8 mouse cellular contexts compared by ENCODE assay signal in genomic region chr2:112367222-112367621, GRCm38 (mm10). TPM values are rescaled to one million over a fixed set of nuclear protein-coding genes. Genes with fewer than 3 reads are reported as not detected.
DNase-seq lines count a peak whose midpoint lies in the region; ATAC-seq and TF ChIP-seq lines count a peak whose summit lies in the region.

No protein-coding gene starts in this region.

- DNase-seq in heart, embryonic 10.5 days (ENCODE audit: low spot score): no peak
- no peak for DNase-seq in heart, postnatal 10 days
- no peak for DNase-seq in CH12.LX (ENCODE audit: extremely low read depth)
- DNase-seq in hindbrain, postnatal 0 days (ENCODE audit: low spot score): no peak
- DNase-seq in ovary, postnatal 36 days (ENCODE audit: low spot score): no peak
- DNase-seq in spleen, postnatal 36 days (ENCODE audit: low spot score in 2 of 2): no peak

- H3K79me2 ChIP-seq in CH12.LX (replicated peaks; ENCODE audit: control insufficient read depth, extremely low read depth, insufficient read depth, poor library complexity, severe bottlenecking): peaks cover 17% of the 10 kb centered on the region

- intact Hi-C loops in heart, postnatal 10 days (cut with DNase I): loop anchor here (2.0 kb wide), 1 partner anchor 106 kb away; the partner anchor contains the start of gene Nop10

- peak overlapping the region; percentile 89 for H3K4me3 ChIP-seq in heart, embryonic 10.5 days
- peak overlapping the region; percentile 78 to 89 (median 82) for H3K4me3 ChIP-seq in CH12.LX (replicated peaks in 1 of 3; ENCODE audit: low read depth in 2 of 3, low read length in 2 of 3, poor library complexity in 1 of 3)
- H3K4me3 ChIP-seq in embryonic facial prominence, embryonic 13.5 days: peak overlapping the region; percentile 95
- peak overlapping the region; percentile 70 for H3K4me3 ChIP-seq in hindbrain, postnatal 0 days (ENCODE audit: low read length)
- peak overlapping the region; percentile 70 for H3K4me3 ChIP-seq in midbrain, embryonic 12.5 days

- dilution Hi-C loops in CH12.LX (cut with MboI; ENCODE audit: extremely low pct_ligation_motif_present, extremely low pct_unique_long_range_greater_than_20kb, low sequenced_read_pairs): no loop called here

- TF ChIP-seq CTCF in CH12.LX (conservative IDR thresholded peaks at IDR 0.05 in 1 of 2, IDR thresholded peaks at IDR 0.05 in 1 of 2; ENCODE audit: low read depth in 2 of 2, low read length in 2 of 2): no peak
- no peak for TF ChIP-seq CTCF in hindbrain, postnatal 0 days (IDR thresholded peaks at IDR 0.05; ENCODE audit: low read depth)

- peaks cover 13% of the 10 kb centered on the region for H3K4me1 ChIP-seq in heart, embryonic 10.5 days
- H3K4me1 ChIP-seq in CH12.LX (ENCODE audit: control insufficient read depth in 1 of 2, insufficient read depth in 2 of 2): peaks cover 0 to 20% of the 10 kb centered on the region in 2 experiments; a peak in 2 of 4 replicates
- H3K4me1 ChIP-seq in embryonic facial prominence, embryonic 13.5 days: peaks cover 13% of the 10 kb centered on the region
- H3K4me1 ChIP-seq in hindbrain, postnatal 0 days (ENCODE audit: insufficient read depth, low read length): peaks cover 8% of the 10 kb centered on the region; the same call in 1 of the 2 replicates
- H3K4me1 ChIP-seq in midbrain, embryonic 12.5 days: peaks cover 13% of the 10 kb centered on the region

- H3K4me2 ChIP-seq in CH12.LX (ENCODE audit: insufficient read depth, low read depth, poor library complexity, severe bottlenecking): peak overlapping the region; percentile 86
- H3K4me2 ChIP-seq in embryonic facial prominence, embryonic 13.5 days: peak overlapping the region; percentile 89
- H3K4me2 ChIP-seq in hindbrain, postnatal 0 days (ENCODE audit: low read depth, low read length): peak overlapping the region; percentile 88
- peak overlapping the region; percentile 82 for H3K4me2 ChIP-seq in midbrain, embryonic 12.5 days (replicated peaks)

- ATAC-seq in embryonic facial prominence, embryonic 13.5 days (ENCODE audit: insufficient number of reproducible peaks, insufficient read depth, low FRiP score, low TSS enrichment, low read depth): no peak
- ATAC-seq in hindbrain, postnatal 0 days: peak; percentile 43
- ATAC-seq in midbrain, embryonic 12.5 days (ENCODE audit: low FRiP score, low read depth): peak; percentile 36; the same call in 1 of the 2 replicates

- TF ChIP-seq EP300 in CH12.LX (IDR thresholded peaks at IDR 0.05; ENCODE audit: low read length): no peak

- TF ChIP-seq POLR2A in CH12.LX (IDR thresholded peaks at IDR 0.05; ENCODE audit: low read depth, low read length): no peak

- H3K9me3 ChIP-seq in heart, embryonic 10.5 days: no peaks in the 10 kb centered on the region
- H3K9me3 ChIP-seq in CH12.LX (replicated peaks; ENCODE audit: low read length): no peaks in the 10 kb centered on the region
- H3K9me3 ChIP-seq in embryonic facial prominence, embryonic 13.5 days: no peaks in the 10 kb centered on the region
- no peaks in the 10 kb centered on the region for H3K9me3 ChIP-seq in hindbrain, postnatal 0 days (ENCODE audit: low read length)
- no peaks in the 10 kb centered on the region for H3K9me3 ChIP-seq in midbrain, embryonic 12.5 days

- H3K9ac ChIP-seq in CH12.LX (ENCODE audit: insufficient read depth, low read depth): peak overlapping the region; percentile 87
- H3K9ac ChIP-seq in embryonic facial prominence, embryonic 13.5 days: peak overlapping the region; percentile 87
- H3K9ac ChIP-seq in hindbrain, postnatal 0 days (replicated peaks; ENCODE audit: low read length): peak overlapping the region; percentile 72
- H3K9ac ChIP-seq in midbrain, embryonic 12.5 days (replicated peaks): peak overlapping the region; percentile 75

- no peaks in the 10 kb centered on the region for H3K27me3 ChIP-seq in heart, embryonic 10.5 days (ENCODE audit: insufficient read depth, poor library complexity, severe bottlenecking)
- H3K27me3 ChIP-seq in CH12.LX (replicated peaks): no peaks in the 10 kb centered on the region
- no peaks in the 10 kb centered on the region for H3K27me3 ChIP-seq in embryonic facial prominence, embryonic 13.5 days
- no peaks in the 10 kb centered on the region for H3K27me3 ChIP-seq in hindbrain, postnatal 0 days (ENCODE audit: insufficient read depth, low read length)
- H3K27me3 ChIP-seq in midbrain, embryonic 12.5 days: no peaks in the 10 kb centered on the region

- peaks cover 28% of the 10 kb centered on the region for H3K36me3 ChIP-seq in heart, embryonic 10.5 days
- peaks cover 18 to 38% of the 10 kb centered on the region in 2 experiments for H3K36me3 ChIP-seq in CH12.LX (replicated peaks in 1 of 2; ENCODE audit: control insufficient read depth in 1 of 2, insufficient read depth in 1 of 2, low read length in 1 of 2)
- H3K36me3 ChIP-seq in embryonic facial prominence, embryonic 13.5 days: peaks cover 27% of the 10 kb centered on the region
- peaks cover 16% of the 10 kb centered on the region for H3K36me3 ChIP-seq in hindbrain, postnatal 0 days (ENCODE audit: insufficient read depth, low read length)
- peaks cover 25% of the 10 kb centered on the region for H3K36me3 ChIP-seq in midbrain, embryonic 12.5 days

- 19% methylated on average over 15 of the region's 15 CpGs for WGBS in heart, embryonic 10.5 days
- 16% methylated on average over 15 of the region's 15 CpGs for WGBS in embryonic facial prominence, embryonic 13.5 days
- WGBS in hindbrain, postnatal 0 days: 20% methylated on average over 15 of the region's 15 CpGs
- WGBS in midbrain, embryonic 12.5 days: 23% methylated on average over 15 of the region's 15 CpGs

- in situ Hi-C loops in CH12.LX (cut with MboI; ENCODE audit: low pct_ligation_motif_present, low pct_unique_long_range_greater_than_20kb, low sequenced_read_pairs): loop anchor here (10.0 kb wide), 1 partner anchor 102 kb away; the partner anchor contains the start of genes Gm21985, Nop10 and Slc12a6

- TF ChIP-seq RAD21 in CH12.LX (IDR thresholded peaks at IDR 0.05; ENCODE audit: low read depth, low read length): no peak

- peak overlapping the region; percentile 89 for H3K27ac ChIP-seq in heart, embryonic 10.5 days
- no peak overlapping the region for H3K27ac ChIP-seq in CH12.LX (ENCODE audit: insufficient read depth, low read depth)
- no peak overlapping the region; the same call in 1 of the 2 replicates for H3K27ac ChIP-seq in embryonic facial prominence, embryonic 13.5 days
- peak overlapping the region; percentile 89 for H3K27ac ChIP-seq in hindbrain, postnatal 0 days
- no peak overlapping the region for H3K27ac ChIP-seq in midbrain, embryonic 12.5 days (replicated peaks)

TF ChIP-seq in CH12.LX, 34 proteins besides CTCF, POLR2A, EP300 and RAD21:
- TF ChIP-seq SIN3A (IDR thresholded peaks at IDR 0.05; ENCODE audit: low read length): no peak
- TF ChIP-seq NELFE (IDR thresholded peaks at IDR 0.05; ENCODE audit: low read depth, low read length): no peak
- no peak for TF ChIP-seq ETS1 (conservative IDR thresholded peaks at IDR 0.05; ENCODE audit: low read depth, low read length)
- TF ChIP-seq NRF1 (IDR thresholded peaks at IDR 0.05; ENCODE audit: low read depth, low read length): no peak
- no peak for TF ChIP-seq USF2 (conservative IDR thresholded peaks at IDR 0.05; ENCODE audit: low read depth, low read length)
- TF ChIP-seq POLR2AphosphoS2 (IDR thresholded peaks at IDR 0.05; ENCODE audit: low read depth, low read length): no peak
- no peak for TF ChIP-seq RCOR1 (conservative IDR thresholded peaks at IDR 0.05; ENCODE audit: low read depth, low read length)
TF ChIP-seq in CH12.LX: peak in this region for 0.

RNA-seq across cellular contexts. Expression of gene Emc4, which starts 0.6 kb away (rescaled TPM):
- polyA plus RNA-seq in heart, embryonic 10.5 days (2016; fragmentation: Nextera tagmentation; extraction: Ambion mirVana): 114 and 134 TPM in 2 replicates
- 10 to 100 TPM; 66.9 to 71.3 TPM for total RNA-seq in heart, postnatal 10 days (2021)
- 108 and 117 TPM in 2 replicates for total RNA-seq in CH12.LX (2012; rRNA removed)
- total RNA-seq in CH12.LX (2014; rRNA removed): 81.3 and 86.8 TPM in 2 replicates
- 125 and 135 TPM in 2 replicates for polyA plus RNA-seq in CH12.LX (2012; ENCODE audit: insufficient read length, low read depth)
- 104 and 111 TPM in 2 replicates for polyA plus RNA-seq in embryonic facial prominence, embryonic 13.5 days (2015; fragmentation: Nextera tagmentation; extraction: Ambion mirVana)
- total RNA-seq in hindbrain, postnatal 0 days (2014; rRNA removed): 123 and 151 TPM in 2 replicates
- 239 and 246 TPM in 2 replicates for polyA plus RNA-seq in hindbrain, postnatal 0 days (2015; fragmentation: Nextera tagmentation; extraction: Ambion mirVana)
- polyA plus RNA-seq in midbrain, embryonic 12.5 days (2016; fragmentation: Nextera tagmentation; extraction: Ambion mirVana): 112 and 114 TPM in 2 replicates

RNA-seq across cellular contexts. Expression of gene Katnbl1, which starts 11.8 kb away (rescaled TPM):
- 27.4 and 36.6 TPM in 2 replicates for polyA plus RNA-seq in heart, embryonic 10.5 days (2016; fragmentation: Nextera tagmentation; extraction: Ambion mirVana)
- 10 to 100 TPM in 1 of 2 experiments, 1 to 10 TPM in 1; 9.4 to 10.8 TPM for total RNA-seq in heart, postnatal 10 days (2021)
- total RNA-seq in CH12.LX (2012; rRNA removed) (9.7 and 12.6 TPM in 2 replicates), CH12.LX (2014; rRNA removed) (39.8 and 47.1 TPM in 2 replicates)
- 20.1 TPM in 2 replicates for polyA plus RNA-seq in CH12.LX (2012; ENCODE audit: insufficient read length, low read depth)
- 46.6 and 47.7 TPM in 2 replicates for polyA plus RNA-seq in embryonic facial prominence, embryonic 13.5 days (2015; fragmentation: Nextera tagmentation; extraction: Ambion mirVana)
- 11.4 and 16.2 TPM in 2 replicates for total RNA-seq in hindbrain, postnatal 0 days (2014; rRNA removed)
- polyA plus RNA-seq in hindbrain, postnatal 0 days (2015; fragmentation: Nextera tagmentation; extraction: Ambion mirVana): 21.4 and 23.3 TPM in 2 replicates
- 43.5 and 44.2 TPM in 2 replicates for polyA plus RNA-seq in midbrain, embryonic 12.5 days (2016; fragmentation: Nextera tagmentation; extraction: Ambion mirVana)

Comparison
In these comparisons a context has a peak if more than half of its experiments do, and no peak if none do; other contexts are left out.
1. H3K27ac ChIP-seq: peak in heart, embryonic 10.5 days (single experiment) and hindbrain, postnatal 0 days (single experiment); none in CH12.LX (single experiment), embryonic facial prominence, embryonic 13.5 days (single experiment) and midbrain, embryonic 12.5 days (single experiment).
2. Peak in every context shown above with its lines, with median percentiles within 50 percentile points of each other: H3K4me3 ChIP-seq, H3K4me2 ChIP-seq and H3K9ac ChIP-seq.